Mouse (Mus musculus) ovary, adult 18-20 months (tissue): ENCODE measurements at regions not wholly inside any gene's neighbourhood (a gene's known extent, or its start where the extent isn't known, plus 50 kb on each side); places are given as distances from the start of the nearest gene placed in this dataset.
"Not testable (repeated sequence)": the region's sequence is repeated elsewhere in the genome, so short reads cannot be mapped to it uniquely, and the experiment has no call there.

Source experiments
- DNase-seq: peaks from one replicate; pipeline ENCODE4 v3.0.0; 2022; ENCODE audit warnings: low spot score, mixed read lengths

GRCm38 (mm10) chr3:121582711-121583110 is 50.5 kb upstream of the Slc44a3 start:
- not testable (repeated sequence) for DNase-seq
